Mouse (Mus musculus): ENCODE measurements around the gene Olfr424. TPM values are rescaled to one million over a fixed set of nuclear protein-coding genes. Genes with fewer than 3 reads are reported as not detected.

The Olfr424 gene
- polyA plus RNA-seq (2016; fragmentation: Nextera tagmentation; extraction: Ambion mirVana), result not detected in 2 replicates

- Histone ChIP-seq H3K4me2 (no peak within 1 kb of the TSS), H3K9me3 (no peaks in the 10 kb centered on the region), H3K27ac (no peak within 1 kb of the TSS), H3K9ac (replicated peaks) (no peak within 1 kb of the TSS), H3K36me3 (no peaks in the 10 kb centered on the region), H3K4me1 (replicated peaks) (no peaks in the 10 kb centered on the region), H3K4me3 (replicated peaks) (no peak within 1 kb of the TSS), H3K27me3 (no peaks in the 10 kb centered on the region)
- ATAC-seq (ENCODE audit: insufficient number of reproducible peaks, insufficient read depth, low FRiP score, low TSS enrichment, low read depth), result no peak
- WGBS, result 79% methylated on average over 3 of the region's 3 CpGs
Measured at GRCm38 (mm10) chr1:174131217-174131616, at the start of gene Olfr424. Gene Olfr424, plus strand, starts transcription at chr1:174131517.

DNA sequence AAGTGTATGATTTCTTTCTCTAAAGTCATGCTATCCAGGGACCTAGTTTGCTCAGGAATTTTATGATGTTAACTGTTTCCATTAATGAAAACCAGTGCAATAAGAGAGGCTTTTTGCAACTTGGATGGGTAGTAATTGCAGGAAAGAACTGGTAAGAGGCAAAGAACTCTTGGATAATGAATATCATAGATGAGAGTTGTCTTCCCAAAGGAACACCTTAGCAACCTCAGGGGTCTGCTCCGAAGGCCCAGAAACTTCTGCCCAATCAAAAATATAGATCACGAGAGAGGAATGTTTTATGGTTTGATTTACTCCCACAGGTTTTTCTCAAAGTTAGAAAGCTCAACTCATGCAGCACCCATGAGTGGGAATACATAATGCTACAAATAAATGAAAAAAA, 47.3 kb upstream of the Olfr424 start, which contains the start of gene Olfr429:
Gene Olfr429, plus strand, starts transcription at position 301 of the 400 bp plus-strand sequence.
- no peak for ATAC-seq (ENCODE audit: insufficient number of reproducible peaks, insufficient read depth, low FRiP score, low TSS enrichment, low read depth)
- WGBS, result 95% methylated on average over 2 of the region's 2 CpGs
- Histone ChIP-seq H3K4me3 (replicated peaks) (no peak within 1 kb of the TSS), H3K4me1 (replicated peaks) (no peaks in the 10 kb centered on the region), H3K9ac (replicated peaks) (no peak within 1 kb of the TSS), H3K27me3 (no peaks in the 10 kb centered on the region), H3K36me3 (no peaks in the 10 kb centered on the region), H3K27ac (no peak within 1 kb of the TSS), H3K9me3 (no peaks in the 10 kb centered on the region), H3K4me2 (no peak within 1 kb of the TSS)

GRCm38 (mm10) chr1:174096591-174096990, 34.7 kb upstream of the Olfr424 start, which contains the start of gene Olfr427:
Gene Olfr427, plus strand, starts transcription at chr1:174096891.
- Histone ChIP-seq H3K27me3 (no peaks in the 10 kb centered on the region), H3K27ac (no peak within 1 kb of the TSS), H3K9ac (replicated peaks) (no peak within 1 kb of the TSS)

DNA sequence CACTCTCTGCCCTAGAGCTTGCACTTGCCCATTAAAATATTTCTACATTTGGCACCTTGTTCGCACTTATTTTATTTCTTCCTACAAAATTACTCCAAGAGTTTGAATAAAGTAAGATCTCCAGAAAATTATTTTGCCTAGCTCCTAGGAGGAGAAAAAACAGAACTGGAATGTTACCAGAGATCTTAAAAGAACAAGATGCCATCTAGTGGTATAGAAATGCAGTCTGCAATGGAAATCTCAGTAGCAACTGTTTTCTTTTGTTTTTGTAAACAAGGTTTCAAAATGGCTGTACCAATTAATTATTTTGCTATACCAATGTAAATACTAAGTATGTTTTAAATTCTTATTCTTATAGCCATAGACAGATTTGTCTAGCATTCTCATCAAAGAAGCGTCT, 27.6 kb upstream of the Olfr424 start:
- Histone ChIP-seq H3K9me3 (no peaks in the 10 kb centered on the region), H3K27ac (no peak overlapping the region), H3K4me3 (replicated peaks) (no peak overlapping the region), H3K9ac (replicated peaks) (no peak overlapping the region), H3K4me1 (replicated peaks) (no peaks in the 10 kb centered on the region), H3K27me3 (no peaks in the 10 kb centered on the region), H3K4me2 (no peak overlapping the region), H3K36me3 (no peaks in the 10 kb centered on the region)
- 50% methylated on average over 2 of the region's 2 CpGs for WGBS
- ATAC-seq (ENCODE audit: insufficient number of reproducible peaks, insufficient read depth, low FRiP score, low TSS enrichment, low read depth), result no peak

More at GRCm38 (mm10) chr1:174096591-174096990, 34.7 kb upstream of the Olfr424 start, which contains the start of gene Olfr427:
- Histone ChIP-seq H3K36me3 (no peaks in the 10 kb centered on the region), H3K4me3 (replicated peaks) (no peak within 1 kb of the TSS), H3K4me1 (replicated peaks) (no peaks in the 10 kb centered on the region), H3K9me3 (no peaks in the 10 kb centered on the region), H3K4me2 (no peak within 1 kb of the TSS)
- no peak for ATAC-seq (ENCODE audit: insufficient number of reproducible peaks, insufficient read depth, low FRiP score, low TSS enrichment, low read depth)
- WGBS, result 87% methylated on average over 1 of the region's 1 CpGs

DNA sequence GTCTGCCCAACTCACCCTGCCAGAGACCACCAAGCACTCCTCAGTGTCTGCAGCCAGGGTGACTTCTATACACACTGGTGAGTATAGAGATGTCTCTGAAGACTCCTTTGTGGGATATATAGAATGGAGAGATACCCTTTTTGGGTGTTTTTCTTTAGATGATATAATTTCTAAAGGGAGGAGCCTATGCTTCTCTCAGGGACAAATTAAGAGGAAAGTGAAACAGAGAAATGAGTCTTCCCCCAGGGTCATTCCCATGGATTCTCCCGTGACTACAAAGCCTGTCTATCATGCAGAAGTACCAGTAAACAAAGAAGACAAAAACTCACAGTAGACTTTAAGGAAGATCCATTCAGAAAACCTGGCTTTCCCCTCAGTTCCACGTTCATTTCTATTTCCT, 10.3 kb upstream of the Olfr424 start, which contains the start of gene Olfr231:
Gene Olfr231, minus strand, starts transcription at position 101 of the 400 bp plus-strand sequence.
- H3K27ac ChIP-seq, result no peak within 1 kb of the TSS
- 61% methylated on average over 2 of the region's 2 CpGs for WGBS
- no peaks in the 10 kb centered on the region for H3K27me3 ChIP-seq
- no peak within 1 kb of the TSS for H3K4me3 ChIP-seq (replicated peaks)
- H3K9ac ChIP-seq (replicated peaks), result no peak within 1 kb of the TSS
- no peak for ATAC-seq (ENCODE audit: insufficient number of reproducible peaks, insufficient read depth, low FRiP score, low TSS enrichment, low read depth)
- no peaks in the 10 kb centered on the region for H3K4me1 ChIP-seq (replicated peaks)
- H3K4me2 ChIP-seq, result no peak within 1 kb of the TSS
- no peaks in the 10 kb centered on the region for H3K36me3 ChIP-seq
- H3K9me3 ChIP-seq, result no peaks in the 10 kb centered on the region

DNA sequence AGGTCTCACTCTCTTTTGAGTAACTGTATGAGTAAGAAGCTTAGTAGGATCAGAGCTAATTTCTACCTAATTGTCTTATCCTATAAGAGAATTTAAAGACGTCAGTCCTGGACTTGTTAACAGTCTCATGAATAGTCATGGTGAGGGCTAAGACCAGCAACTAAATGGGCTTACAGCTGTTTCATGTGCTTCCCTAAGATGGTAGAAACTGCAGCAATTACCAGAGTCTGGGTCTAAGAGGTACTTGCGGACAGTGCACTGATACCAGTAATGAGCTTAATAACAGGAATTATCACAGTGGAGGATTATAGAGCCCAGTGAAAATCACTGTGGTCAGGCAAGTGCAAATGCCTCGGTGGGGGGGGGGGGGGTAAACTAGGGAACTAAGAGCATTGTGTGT, 682 bp downstream of the Olfr424 start:
- Histone ChIP-seq H3K36me3 (no peaks in the 10 kb centered on the region), H3K4me1 (replicated peaks) (no peaks in the 10 kb centered on the region), H3K9ac (replicated peaks) (no peak overlapping the region), H3K9me3 (no peaks in the 10 kb centered on the region), H3K27me3 (no peaks in the 10 kb centered on the region), H3K27ac (no peak overlapping the region), H3K4me3 (replicated peaks) (no peak overlapping the region), H3K4me2 (no peak overlapping the region)
- ATAC-seq (ENCODE audit: insufficient number of reproducible peaks, insufficient read depth, low FRiP score, low TSS enrichment, low read depth), result no peak
- WGBS, result 74% methylated on average over 3 of the region's 3 CpGs

DNA sequence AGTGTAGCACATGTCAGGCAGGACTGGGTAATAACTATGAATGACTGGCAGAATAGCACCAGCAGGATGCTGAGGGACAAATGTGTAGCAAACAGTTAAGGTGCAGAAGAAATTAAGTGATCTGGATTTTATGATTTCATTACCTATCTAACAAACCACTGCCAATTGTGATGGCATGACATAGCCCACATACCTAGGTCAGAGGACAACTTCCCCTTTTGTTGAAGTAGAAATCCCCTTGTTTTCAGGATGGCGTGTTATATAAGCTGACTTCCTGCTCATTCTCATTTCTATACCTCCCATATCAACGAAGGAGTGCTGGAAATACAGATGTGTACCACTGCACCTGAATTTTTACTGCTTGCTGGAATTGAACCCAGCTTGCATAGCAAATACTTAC, 10.1 kb downstream of the Olfr424 start:
- 74% methylated on average over 2 of the region's 2 CpGs for WGBS
- Histone ChIP-seq H3K36me3 (no peaks in the 10 kb centered on the region), H3K27ac (no peak overlapping the region), H3K9me3 (no peaks in the 10 kb centered on the region), H3K4me1 (replicated peaks) (no peaks in the 10 kb centered on the region), H3K9ac (replicated peaks) (no peak overlapping the region), H3K27me3 (no peaks in the 10 kb centered on the region), H3K4me3 (replicated peaks) (no peak overlapping the region), H3K4me2 (no peak overlapping the region)
- ATAC-seq (ENCODE audit: insufficient number of reproducible peaks, insufficient read depth, low FRiP score, low TSS enrichment, low read depth), result no peak

DNA sequence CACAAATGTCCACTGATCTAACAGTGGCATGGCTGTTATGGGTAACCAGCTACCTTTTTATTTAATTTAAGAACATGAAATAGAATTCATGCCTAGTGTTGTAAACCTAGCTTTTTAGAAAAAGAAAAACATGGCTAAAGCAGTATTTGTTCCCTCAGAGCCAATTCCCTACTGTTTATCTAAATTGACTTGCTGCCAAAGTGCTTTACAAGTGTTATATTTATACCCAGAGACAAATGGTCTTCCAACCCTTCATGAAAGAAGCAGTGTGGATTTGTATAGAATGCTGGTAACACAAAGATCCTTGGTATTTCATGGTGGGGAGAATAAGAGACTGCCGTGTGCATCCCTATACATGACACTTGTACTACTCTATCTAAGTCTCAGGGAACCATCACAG, 15.4 kb downstream of the Olfr424 start:
- Histone ChIP-seq H3K9me3 (no peaks in the 10 kb centered on the region), H3K4me2 (no peak overlapping the region), H3K4me1 (replicated peaks) (no peaks in the 10 kb centered on the region), H3K4me3 (replicated peaks) (no peak overlapping the region), H3K9ac (replicated peaks) (no peak overlapping the region), H3K27me3 (no peaks in the 10 kb centered on the region), H3K36me3 (no peaks in the 10 kb centered on the region), H3K27ac (no peak overlapping the region)
- WGBS, result 94% methylated on average over 1 of the region's 1 CpGs
- ATAC-seq (ENCODE audit: insufficient number of reproducible peaks, insufficient read depth, low FRiP score, low TSS enrichment, low read depth), result no peak

DNA sequence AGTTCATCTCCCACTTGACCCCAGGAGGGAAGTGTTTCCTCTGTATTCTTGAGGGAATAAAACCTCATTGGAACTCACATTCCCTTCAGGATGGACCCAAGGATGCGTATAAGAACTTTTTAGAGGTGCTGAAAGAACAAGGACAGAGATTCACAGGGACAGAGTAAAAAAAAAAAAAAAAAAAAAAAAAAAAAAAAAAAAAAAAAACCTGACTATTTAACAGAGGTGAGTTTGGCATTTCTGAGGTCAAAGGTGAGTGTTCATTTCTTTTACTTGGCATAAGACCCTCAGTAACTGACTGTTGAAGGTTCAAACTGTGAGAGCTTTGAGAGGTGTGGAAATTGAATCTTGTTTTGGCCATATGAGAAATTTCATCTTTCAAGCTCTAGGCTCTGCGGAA, 18.0 kb downstream of the Olfr424 start:
- 81% methylated on average over 2 of the region's 2 CpGs for WGBS
- ATAC-seq (ENCODE audit: insufficient number of reproducible peaks, insufficient read depth, low FRiP score, low TSS enrichment, low read depth), result no peak
- no peak overlapping the region for H3K27ac ChIP-seq
- no peak overlapping the region for H3K9ac ChIP-seq (replicated peaks)
- H3K36me3 ChIP-seq, result no peaks in the 10 kb centered on the region
- H3K9me3 ChIP-seq, result no peaks in the 10 kb centered on the region
- H3K4me2 ChIP-seq, result no peak overlapping the region
- H3K4me3 ChIP-seq (replicated peaks), result no peak overlapping the region
- H3K27me3 ChIP-seq, result no peaks in the 10 kb centered on the region
- H3K4me1 ChIP-seq (replicated peaks), result no peaks in the 10 kb centered on the region

DNA sequence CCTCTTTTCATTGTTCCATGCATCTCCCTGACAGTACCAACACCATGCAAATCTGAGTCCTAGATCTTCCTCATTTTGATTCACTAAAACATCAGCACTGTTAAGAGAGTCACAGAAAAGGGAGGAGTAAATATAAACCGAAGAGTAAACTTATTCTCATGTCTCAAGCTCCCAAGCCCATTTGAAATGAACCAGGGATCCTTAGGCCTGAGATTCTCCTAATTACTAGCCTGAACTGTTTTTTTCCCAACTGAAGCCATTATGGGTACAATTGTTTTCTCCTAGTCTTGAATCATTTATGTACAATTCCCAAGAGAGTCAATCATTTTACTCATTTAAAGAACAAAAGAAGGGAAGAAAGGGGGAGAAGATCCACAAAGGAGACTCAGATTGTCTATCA, 24.0 kb downstream of the Olfr424 start, which contains the start of gene Olfr420:
Gene Olfr420, plus strand, starts transcription at position 301 of the 400 bp plus-strand sequence.
- 72% methylated on average over 1 of the region's 1 CpGs for WGBS
- no peak within 1 kb of the TSS for H3K4me3 ChIP-seq (replicated peaks)
- H3K27me3 ChIP-seq, result no peaks in the 10 kb centered on the region
- H3K4me2 ChIP-seq, result no peak within 1 kb of the TSS
- H3K27ac ChIP-seq, result no peak within 1 kb of the TSS
- ATAC-seq (ENCODE audit: insufficient number of reproducible peaks, insufficient read depth, low FRiP score, low TSS enrichment, low read depth), result no peak
- no peaks in the 10 kb centered on the region for H3K36me3 ChIP-seq
- no peaks in the 10 kb centered on the region for H3K9me3 ChIP-seq
- H3K9ac ChIP-seq (replicated peaks), result no peak within 1 kb of the TSS
- no peaks in the 10 kb centered on the region for H3K4me1 ChIP-seq (replicated peaks)

GRCm38 (mm10) chr1:174157622-174158021, 26.3 kb downstream of the Olfr424 start:
- no peak overlapping the region for H3K27ac ChIP-seq
- H3K9me3 ChIP-seq, result no peaks in the 10 kb centered on the region
- H3K9ac ChIP-seq (replicated peaks), result no peak overlapping the region
- no peak overlapping the region for H3K4me2 ChIP-seq
- no peaks in the 10 kb centered on the region for H3K36me3 ChIP-seq
- no peak for ATAC-seq (ENCODE audit: insufficient number of reproducible peaks, insufficient read depth, low FRiP score, low TSS enrichment, low read depth)
- H3K27me3 ChIP-seq, result no peaks in the 10 kb centered on the region
- H3K4me3 ChIP-seq (replicated peaks), result no peak overlapping the region
- no peaks in the 10 kb centered on the region for H3K4me1 ChIP-seq (replicated peaks)
- WGBS, result 89% methylated on average over 3 of the region's 3 CpGs

DNA sequence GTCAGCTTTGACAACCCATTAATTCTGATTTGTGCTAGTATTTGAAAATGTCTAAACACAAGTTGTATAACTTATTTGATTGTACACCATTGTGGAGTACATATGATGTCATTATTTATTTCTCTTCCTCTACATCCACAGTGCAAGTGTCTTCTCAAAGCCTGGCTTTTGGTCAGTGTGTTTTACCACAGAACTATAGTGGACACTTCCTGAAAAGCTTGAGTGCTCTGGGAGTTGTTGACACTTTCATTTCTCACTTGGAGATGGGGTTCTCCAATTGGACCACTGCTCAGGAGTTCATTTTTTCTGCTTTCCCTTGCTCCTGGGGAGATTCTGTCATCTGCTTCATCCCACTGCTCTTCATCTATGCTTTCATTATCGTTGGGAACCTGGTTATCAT, 27.2 kb downstream of the Olfr424 start:
- Histone ChIP-seq H3K27ac (no peak overlapping the region), H3K9me3 (no peaks in the 10 kb centered on the region), H3K4me2 (no peak overlapping the region), H3K36me3 (no peaks in the 10 kb centered on the region), H3K9ac (replicated peaks) (no peak overlapping the region), H3K4me1 (replicated peaks) (no peaks in the 10 kb centered on the region), H3K4me3 (replicated peaks) (no peak overlapping the region), H3K27me3 (no peaks in the 10 kb centered on the region)
- 89% methylated on average over 1 of the region's 1 CpGs for WGBS
- ATAC-seq (ENCODE audit: insufficient number of reproducible peaks, insufficient read depth, low FRiP score, low TSS enrichment, low read depth), result no peak
